Mouse (Mus musculus) thymus, postnatal 36 days (tissue): ENCODE results near the gene Cdkl5.

Source experiments
- DNase-seq, 2 experiments: peaks; one replicate each; pipeline ENCODE4 v3.0.0; 2022; ENCODE audit warnings: mixed read lengths in 2 of 2

Cdkl5 gene

DNA sequence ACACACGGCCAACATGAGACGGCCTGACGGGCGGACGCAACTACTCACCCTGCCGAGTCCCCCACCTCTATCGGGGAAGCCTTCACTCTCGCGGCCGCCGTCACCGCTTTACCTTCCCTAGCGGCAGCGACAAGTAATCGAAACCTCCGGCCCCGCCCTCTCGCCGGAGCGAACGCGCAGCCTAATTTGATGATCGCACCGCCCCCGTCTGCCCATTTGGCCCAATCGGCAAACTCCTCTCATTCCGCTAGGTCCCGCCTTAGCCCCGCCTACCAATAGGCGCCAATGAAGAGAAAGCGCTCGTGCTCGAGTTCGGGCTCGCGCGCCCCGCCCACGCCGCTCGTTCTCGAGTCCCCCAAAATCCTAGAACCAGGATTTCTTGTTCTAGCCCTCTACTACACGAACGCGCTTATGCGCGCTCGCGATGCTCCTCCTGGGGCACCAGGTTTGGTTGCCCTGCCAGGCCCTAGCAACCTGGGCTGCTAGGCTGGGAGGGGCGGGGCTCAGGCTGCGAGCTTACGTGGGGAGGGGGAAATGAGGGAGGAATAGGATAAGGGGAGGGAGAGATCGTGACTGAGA lies at the start of gene Cdkl5:
TSS of gene Cdkl5 (minus strand) at position 162 of the 579 bp plus-strand sequence.
- DNase-seq, result peak; percentile 93 to 95

DNA sequence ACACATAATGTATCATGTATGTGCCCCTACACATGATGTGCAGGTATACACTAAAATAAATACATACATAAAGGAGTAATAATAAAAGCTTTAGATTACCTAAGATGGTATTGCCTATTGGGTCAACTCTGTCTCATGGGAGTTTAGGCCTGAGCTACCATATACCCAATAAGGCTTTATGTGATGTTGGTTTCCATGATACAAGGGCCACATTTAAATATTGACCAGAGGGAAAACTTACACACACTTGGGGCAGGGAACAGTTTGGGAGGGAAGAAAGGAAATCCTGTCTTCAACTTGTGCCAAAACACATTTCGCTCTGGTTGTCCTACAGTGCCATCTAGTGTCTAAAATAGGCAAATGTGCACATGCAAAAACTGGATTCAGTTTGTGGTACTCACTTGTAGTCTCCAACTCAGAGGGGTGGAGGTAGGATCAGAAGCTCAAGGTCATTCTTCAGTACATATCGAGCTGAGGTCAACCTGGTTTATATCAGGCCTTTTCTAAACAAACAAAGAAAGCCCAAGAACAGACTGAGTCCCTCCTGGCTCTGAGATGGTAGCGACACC lies 38.8 kb upstream of the Cdkl5 start:
- peak in 1 of 2 experiments; percentile 2 for DNase-seq

DNA sequence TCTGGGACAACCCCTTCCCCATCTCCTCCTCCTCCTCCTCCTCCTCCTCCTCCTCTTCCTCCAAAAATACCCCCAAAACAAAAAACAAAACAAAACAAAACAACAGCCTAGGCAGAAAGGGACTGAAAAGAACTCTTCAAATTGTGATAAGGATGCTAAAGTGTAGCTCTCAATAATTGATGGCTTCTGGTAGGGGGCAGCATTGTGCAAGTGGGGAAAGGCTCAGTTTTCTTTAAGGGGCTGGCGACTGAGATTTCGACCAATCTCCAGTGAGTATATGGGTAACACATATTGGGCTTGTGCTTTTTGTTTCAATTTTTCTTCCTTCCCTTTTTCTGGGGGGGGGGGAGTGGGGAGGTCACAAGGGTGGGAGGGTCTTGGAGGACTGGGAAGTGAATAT lies 37.9 kb upstream of the Cdkl5 start:
- DNase-seq, result no peak

DNA sequence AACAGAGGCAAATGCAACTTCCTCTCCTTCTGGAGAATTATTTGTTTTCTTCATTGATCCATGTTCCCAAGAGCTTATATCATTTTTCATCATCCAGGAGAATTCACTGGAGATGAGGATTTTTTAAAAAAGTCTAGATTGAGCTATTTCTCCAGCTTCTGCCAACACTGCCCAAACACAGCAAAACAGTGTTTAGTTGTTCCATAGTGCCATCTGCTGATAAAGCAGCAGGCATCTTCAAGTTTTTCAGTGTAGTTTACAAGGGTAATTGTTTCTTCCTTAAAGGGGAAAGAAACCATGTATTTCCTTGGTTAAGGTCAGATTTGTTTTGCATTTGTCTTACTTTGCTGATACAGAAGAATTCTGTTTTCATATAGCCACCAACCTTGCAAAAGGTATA lies 35.7 kb upstream of the Cdkl5 start:
- no peak for DNase-seq

DNA sequence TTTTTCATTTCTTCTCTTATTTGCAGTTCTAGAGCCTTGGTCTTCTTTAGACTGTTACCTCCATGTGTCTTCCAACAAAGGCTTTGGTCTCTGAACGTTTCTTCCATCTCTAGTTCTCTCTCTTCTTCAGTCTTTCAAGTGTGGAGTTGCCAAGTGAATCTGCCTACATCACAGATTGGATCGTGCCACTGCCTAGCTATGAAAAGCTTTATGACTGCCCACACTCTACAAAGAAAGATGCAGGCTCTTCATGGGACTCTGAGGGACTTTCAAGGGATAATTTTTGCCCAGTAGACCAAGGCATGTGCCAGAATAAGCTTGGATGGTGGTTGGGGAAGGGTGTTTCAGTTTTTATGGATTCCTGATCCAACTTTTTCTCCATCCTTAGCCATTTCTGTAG lies 30.0 kb upstream of the Cdkl5 start:
- DNase-seq, result no peak

DNA sequence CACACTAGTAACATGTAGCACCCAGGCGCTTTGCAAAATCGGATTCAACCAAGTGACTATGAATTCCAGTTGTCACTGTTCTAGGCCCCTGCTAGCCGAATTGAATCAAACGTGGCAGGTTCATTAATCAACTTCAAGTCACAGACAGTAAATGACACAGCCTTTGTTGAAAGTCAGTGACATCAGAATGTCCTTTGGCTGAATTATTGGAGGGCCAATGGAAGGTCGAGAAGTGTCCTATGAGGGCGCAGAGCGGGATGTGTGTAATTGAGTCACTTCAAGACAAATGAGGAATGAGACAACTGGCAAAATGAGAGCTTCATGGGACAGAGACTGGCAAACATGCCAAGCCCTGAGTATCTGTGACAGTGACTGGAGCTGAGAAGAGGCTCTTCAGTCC lies 27.0 kb upstream of the Cdkl5 start:
- DNase-seq, result no peak

DNA sequence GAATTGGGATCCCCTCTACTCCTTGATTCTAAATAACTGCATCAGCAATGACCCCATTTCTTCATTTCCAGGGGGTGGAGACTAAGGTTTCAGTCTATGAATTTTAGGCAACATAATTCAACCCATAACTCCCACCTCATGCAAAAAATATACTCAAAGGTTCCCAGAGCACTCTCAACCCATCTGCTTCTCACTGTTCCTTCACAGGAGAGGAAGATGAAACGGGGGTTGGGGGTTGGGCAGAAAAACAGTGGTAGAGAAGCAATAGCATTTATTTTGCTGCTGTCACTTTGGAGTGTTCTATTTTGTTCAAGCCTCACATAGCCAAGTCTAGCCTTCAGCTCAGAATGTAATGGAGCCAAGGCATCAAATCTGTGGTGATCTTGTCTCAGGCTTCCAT lies 23.7 kb upstream of the Cdkl5 start:
- DNase-seq, result no peak

- DNase-seq, result no peak
These were observed 11.8 kb upstream of the Cdkl5 start for GRCm38 (mm10) chrX:161006272-161006671.

- no peak for DNase-seq
These were observed 1.5 kb upstream of the Cdkl5 start for GRCm38 (mm10) chrX:160996051-160996450.

DNA sequence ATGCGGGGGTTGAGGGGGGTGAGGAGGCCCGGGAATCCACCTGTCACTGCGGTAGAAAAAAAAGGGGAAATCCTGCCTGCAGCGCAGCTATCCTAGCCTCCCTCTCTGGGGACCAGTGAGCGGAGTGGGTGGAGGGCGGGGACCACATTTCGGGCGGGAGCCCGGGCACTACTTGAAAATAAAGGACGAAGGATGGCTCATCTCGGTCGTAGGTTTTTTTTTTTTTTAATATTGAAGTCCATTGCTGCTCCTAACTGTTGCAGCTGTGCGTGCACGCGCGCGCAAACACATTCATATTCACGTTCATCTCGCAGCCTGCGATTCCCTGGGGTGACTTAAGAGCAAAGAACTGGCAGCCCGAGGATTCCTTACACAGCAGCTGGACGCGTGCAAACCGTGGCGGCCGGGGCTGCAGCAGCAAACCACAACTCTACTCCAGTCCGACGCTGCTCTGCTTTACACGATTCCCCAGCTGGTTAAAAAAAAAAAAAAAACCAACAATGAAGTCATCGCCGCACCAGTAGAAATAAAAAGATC lies 695 bp upstream of the Cdkl5 start:
- DNase-seq, result no peak

- peak in 1 of 2 experiments; percentile 52 for DNase-seq
These were observed 560 bp downstream of the Cdkl5 start for GRCm38 (mm10) chrX:160993749-160994539.

DNA sequence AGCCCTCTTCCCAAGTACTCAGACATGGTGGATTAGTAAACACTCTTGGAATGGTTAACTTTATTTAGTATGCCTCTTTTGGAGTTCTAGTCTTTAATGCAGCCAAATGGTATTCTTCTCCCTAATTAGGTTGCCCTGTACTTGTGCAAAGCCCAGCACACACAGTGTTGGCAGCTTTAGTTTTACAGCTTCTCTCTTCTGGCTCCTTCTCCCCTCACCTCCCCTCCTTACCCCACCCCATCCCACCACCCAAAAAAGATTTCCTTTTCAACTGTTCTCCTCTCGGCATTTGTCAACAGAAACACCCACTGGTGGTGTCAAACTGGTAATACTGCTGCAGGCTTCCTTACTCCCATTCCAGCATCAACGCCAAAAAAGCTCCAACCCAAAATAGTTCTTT lies 1.8 kb downstream of the Cdkl5 start:
- DNase-seq, result no peak

GRCm38 (mm10) chrX:160990276-160990675 lies 4.2 kb downstream of the Cdkl5 start:
- DNase-seq, result no peak

DNA sequence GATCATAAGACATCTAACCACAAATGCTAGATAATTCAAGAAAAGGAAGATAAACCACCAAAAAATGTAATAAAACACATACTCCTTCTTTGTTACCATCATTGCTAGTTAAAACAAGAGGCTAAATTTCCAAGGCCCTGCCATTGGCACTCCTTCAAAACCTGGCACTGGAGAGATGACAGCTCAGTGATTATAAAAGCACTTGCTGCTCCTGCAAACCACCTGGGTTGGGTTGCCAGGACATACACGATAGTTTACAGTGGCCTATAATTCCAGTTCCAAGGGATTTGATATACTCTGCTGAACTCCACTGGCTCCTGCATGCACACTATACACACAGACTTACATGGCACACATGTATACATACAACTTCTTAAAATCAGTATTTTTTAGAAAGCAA lies 16.6 kb downstream of the Cdkl5 start:
- DNase-seq, result no peak

GRCm38 (mm10) chrX:160971991-160972545 lies 22.4 kb downstream of the Cdkl5 start:
- no peak for DNase-seq

GRCm38 (mm10) chrX:160958593-160959131 lies 35.8 kb downstream of the Cdkl5 start:
- no peak for DNase-seq

GRCm38 (mm10) chrX:160949583-160949982 lies 44.9 kb downstream of the Cdkl5 start:
- DNase-seq, result no peak

- DNase-seq, result no peak
These were observed 49.8 kb downstream of the Cdkl5 start for GRCm38 (mm10) chrX:160944722-160945121.

DNA sequence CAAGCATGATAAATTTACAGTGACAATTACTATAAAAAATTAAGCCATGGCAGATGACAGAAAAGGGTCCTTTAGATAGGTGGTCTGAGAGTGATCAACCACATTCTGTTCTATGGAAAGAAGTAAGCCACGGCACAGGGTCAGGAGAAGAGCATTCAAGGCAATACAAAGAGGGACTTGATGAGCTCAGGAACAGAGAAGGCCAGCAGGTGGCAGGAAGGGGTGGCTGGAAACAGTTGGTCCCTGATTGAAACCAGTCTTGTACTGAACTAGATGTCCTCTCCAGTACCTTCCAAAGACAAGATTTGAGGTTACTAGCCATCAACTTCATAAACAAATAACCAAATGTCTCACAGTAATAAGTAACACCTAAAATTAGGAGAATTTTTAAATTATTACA lies 59.0 kb downstream of the Cdkl5 start:
- DNase-seq, result no peak

GRCm38 (mm10) chrX:160930656-160931055 lies 63.8 kb downstream of the Cdkl5 start:
- peak; percentile 2 to 6 for DNase-seq

- no peak for DNase-seq
These were observed 65.6 kb downstream of the Cdkl5 start for GRCm38 (mm10) chrX:160928870-160929269.

DNA sequence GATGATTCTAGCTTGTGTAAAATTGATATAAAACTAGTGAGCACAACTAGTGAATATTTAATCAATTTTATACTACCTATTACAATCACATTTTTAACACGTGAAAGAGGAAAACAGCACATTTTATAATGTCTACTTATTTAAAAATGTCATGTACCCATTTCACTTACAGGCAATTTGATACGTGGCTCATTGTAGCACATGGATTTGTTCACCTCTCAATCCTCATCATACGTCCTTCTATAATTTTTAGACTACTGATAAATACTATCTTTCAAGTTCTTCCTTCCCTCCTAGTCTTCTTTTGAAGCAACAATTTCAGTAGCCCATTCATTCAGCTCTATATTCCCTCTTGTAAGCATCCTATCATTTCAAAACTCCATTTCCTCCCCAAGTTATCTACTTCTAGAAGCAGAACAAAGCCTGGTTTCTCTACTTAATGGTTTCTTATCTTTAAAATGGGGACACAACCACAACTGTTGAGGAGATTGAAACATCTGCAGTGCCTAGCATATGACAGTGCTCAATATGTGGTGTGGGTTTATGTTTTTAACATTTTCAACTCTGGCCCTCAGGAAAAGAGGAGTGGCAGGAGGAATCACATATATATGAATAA lies 75.4 kb downstream of the Cdkl5 start:
- DNase-seq, result no peak

- no peak for DNase-seq
These were observed 87.6 kb downstream of the Cdkl5 start, which contains the start of gene Gja6 for GRCm38 (mm10) chrX:160906952-160907351. TSS of gene Gja6 (minus strand) at chrX:160907052.
